Mouse (Mus musculus) MEL (cell line): ENCODE data around the gene Aplp1.

ENCODE experiments used
- CTCF ChIP-seq, 3 experiments: IDR thresholded peaks in 2 of 3; conservative IDR thresholded peaks in 1 of 3; 2 replicates each; pipeline ENCODE4 v1.5.1; 2011 to 2012; ENCODE audit warnings: low read length in 3 of 3, low read depth in 2 of 3, mild to moderate bottlenecking in 2 of 3, improper control_type of control experiment in 1 of 3, inconsistent platforms in 1 of 3, mixed read lengths in 1 of 3, moderate library complexity in 1 of 3; ENCODE audit not compliant: control insufficient read depth in 1 of 3, insufficient read depth in 1 of 3, poor library complexity in 1 of 3, severe bottlenecking in 1 of 3
- EP300 ChIP-seq, 2 experiments: IDR thresholded peaks; 2 replicates each; pipeline ENCODE4 v1.6.1; 2011; ENCODE audit warnings: improper control_type of control experiment in 2 of 2, low read length in 2 of 2, low read depth in 1 of 2, mild to moderate bottlenecking in 1 of 2
- JUND ChIP-seq: IDR thresholded peaks from 2 replicates; pipeline ENCODE4 v1.6.1; 2011; ENCODE audit warnings: low read depth, mild to moderate bottlenecking, improper control_type of control experiment, low read length
- POLR2A ChIP-seq, 2 experiments: IDR thresholded peaks; 2 replicates each; pipeline ENCODE4 v1.6.1; 2011 to 2012; ENCODE audit warnings: low read length in 2 of 2, mild to moderate bottlenecking in 2 of 2, control low read depth in 1 of 2, improper control_type of control experiment in 1 of 2, low read depth in 1 of 2, moderate library complexity in 1 of 2; ENCODE audit not compliant: control insufficient read depth in 1 of 2, insufficient read depth in 1 of 2, poor library complexity in 1 of 2

DNA sequence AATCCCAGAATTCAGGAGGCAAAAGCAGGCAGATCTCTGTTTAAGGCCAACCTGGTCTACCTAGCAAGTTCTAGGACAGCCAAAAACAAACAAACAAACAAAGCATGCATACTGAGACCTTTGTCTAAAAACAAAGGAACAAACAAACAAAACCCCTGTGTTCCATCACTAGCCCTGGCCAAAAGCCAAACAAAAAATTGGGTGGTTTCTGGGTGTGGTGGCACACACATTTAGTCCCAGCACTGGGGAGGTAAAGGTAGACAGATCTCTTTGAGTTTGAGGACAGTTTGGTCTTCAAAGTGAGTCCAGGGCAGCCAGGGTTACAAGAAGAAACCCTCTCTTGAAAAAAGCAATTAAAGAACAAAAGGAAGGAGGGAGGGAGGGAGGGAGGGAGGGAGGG is 16.0 kb downstream of the Aplp1 start:
- no peak for TF ChIP-seq CTCF (IDR thresholded peaks at IDR 0.05 in 2 of 3, conservative IDR thresholded peaks at IDR 0.05 in 1 of 3; ENCODE audit: control insufficient read depth in 1 of 3, insufficient read depth in 1 of 3, low read depth in 2 of 3, low read length in 3 of 3, poor library complexity in 1 of 3, severe bottlenecking in 1 of 3)
- no peak for TF ChIP-seq JUND
- TF ChIP-seq EP300 (IDR thresholded peaks at IDR 0.05; ENCODE audit: low read depth in 1 of 2, low read length in 2 of 2) = no peak
- TF ChIP-seq POLR2A (IDR thresholded peaks at IDR 0.05; ENCODE audit: control insufficient read depth in 1 of 2, insufficient read depth in 1 of 2, low read depth in 1 of 2, low read length in 2 of 2, poor library complexity in 1 of 2) = no peak
